Mouse (Mus musculus): ENCODE results near the gene Asxl2. TPM values are rescaled to one million over a fixed set of nuclear protein-coding genes. Genes with fewer than 3 reads are reported as not detected.

The Asxl2 gene
- polyA plus RNA-seq, 1 experiment: 60.9 TPM

DNA sequence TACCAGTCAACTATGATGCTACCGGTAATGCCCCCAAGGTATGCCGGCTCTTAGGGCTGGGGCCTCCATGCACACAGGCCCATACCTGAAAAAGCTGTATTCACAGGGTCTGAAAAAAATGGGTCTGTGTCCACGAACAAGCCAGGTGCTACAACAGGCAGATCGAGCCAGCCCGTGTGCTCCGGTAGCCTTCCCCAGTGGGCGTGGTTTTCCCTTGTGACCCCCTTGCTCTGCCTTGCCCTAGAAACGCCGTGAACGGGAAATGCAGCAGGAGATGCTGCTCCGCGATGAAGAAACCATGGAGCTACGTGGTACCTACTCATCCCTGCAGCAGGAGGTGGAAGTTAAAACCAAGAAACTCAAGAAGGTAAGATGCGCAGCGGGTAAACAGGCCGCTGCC lies 38.8 kb upstream of the Asxl2 start:
- Histone ChIP-seq H3K4me3 (ENCODE audit: low read depth, low read length) (peak overlapping the region; percentile 40), H3K36me3 (ENCODE audit: control insufficient read depth, insufficient read depth, low read length, poor library complexity, severe bottlenecking) (no peaks in the 10 kb centered on the region), H3K9me3 (replicated peaks; ENCODE audit: control insufficient read depth, insufficient read depth, low read length, poor library complexity, severe bottlenecking) (no peaks in the 10 kb centered on the region), H3K9ac (ENCODE audit: low read depth, poor library complexity, severe bottlenecking) (0 out of 2 replicates have a peak overlapping the region, but pooled peaks have one; percentile 8), H3K4me1 (ENCODE audit: control insufficient read depth, insufficient read depth, low read length) (peaks cover 3% of the 10 kb centered on the region), H3K27me3 (ENCODE audit: control insufficient read depth, insufficient read depth, low read length, poor library complexity, severe bottlenecking) (no peaks in the 10 kb centered on the region), H3K27ac (ENCODE audit: insufficient read depth, low read length) (no peak overlapping the region)
- TF ChIP-seq CTCF (IDR thresholded peaks at IDR 0.05; ENCODE audit: low read depth, low read length) (no peak), EP300 (IDR thresholded peaks at IDR 0.05; ENCODE audit: insufficient read depth, low read depth, low read length) (no peak), POLR2A (IDR thresholded peaks at IDR 0.05; ENCODE audit: insufficient read depth, low read length) (no peak)

GRCm38 (mm10) chr12:3389394-3389793 lies 37.3 kb upstream of the Asxl2 start:
- H3K27me3 ChIP-seq (ENCODE audit: control insufficient read depth, insufficient read depth, low read length, poor library complexity, severe bottlenecking): no peaks in the 10 kb centered on the region
- TF ChIP-seq CTCF (IDR thresholded peaks at IDR 0.05; ENCODE audit: low read depth, low read length): no peak
- TF ChIP-seq POLR2A (IDR thresholded peaks at IDR 0.05; ENCODE audit: insufficient read depth, low read length): no peak
- no peak for TF ChIP-seq EP300 (IDR thresholded peaks at IDR 0.05; ENCODE audit: insufficient read depth, low read depth, low read length)
- H3K36me3 ChIP-seq (ENCODE audit: control insufficient read depth, insufficient read depth, low read length, poor library complexity, severe bottlenecking): no peaks in the 10 kb centered on the region
- no peak overlapping the region for H3K27ac ChIP-seq (ENCODE audit: insufficient read depth, low read length)
- H3K4me1 ChIP-seq (ENCODE audit: control insufficient read depth, insufficient read depth, low read length): peaks cover 3% of the 10 kb centered on the region
- no peak overlapping the region for H3K4me3 ChIP-seq (ENCODE audit: low read depth, low read length)
- no peak overlapping the region for H3K9ac ChIP-seq (ENCODE audit: low read depth, poor library complexity, severe bottlenecking)
- no peaks in the 10 kb centered on the region for H3K9me3 ChIP-seq (replicated peaks; ENCODE audit: control insufficient read depth, insufficient read depth, low read length, poor library complexity, severe bottlenecking)

DNA sequence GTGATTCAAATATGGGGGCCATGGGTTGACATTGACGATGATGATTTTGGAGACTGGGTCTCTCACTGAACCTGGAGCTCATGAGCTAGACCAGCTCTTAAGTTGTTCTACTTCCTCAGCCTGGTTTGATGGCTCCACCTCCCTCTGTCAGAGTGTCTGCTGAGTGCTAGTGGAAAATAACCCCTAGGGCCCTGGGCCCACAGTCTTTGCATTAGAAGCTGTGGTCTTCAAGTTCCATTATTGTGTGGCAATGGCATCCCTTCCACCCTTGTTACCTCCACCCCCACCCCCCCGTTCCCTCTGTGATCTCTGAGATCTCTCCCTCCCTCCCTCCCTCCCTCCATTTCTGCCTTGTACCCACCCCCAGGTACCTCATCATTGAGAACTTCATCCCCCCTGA lies 36.6 kb upstream of the Asxl2 start:
- peaks cover 3% of the 10 kb centered on the region for H3K4me1 ChIP-seq (ENCODE audit: control insufficient read depth, insufficient read depth, low read length)
- H3K4me3 ChIP-seq (ENCODE audit: low read depth, low read length): no peak overlapping the region
- H3K27me3 ChIP-seq (ENCODE audit: control insufficient read depth, insufficient read depth, low read length, poor library complexity, severe bottlenecking): no peaks in the 10 kb centered on the region
- H3K27ac ChIP-seq (ENCODE audit: insufficient read depth, low read length): no peak overlapping the region
- no peaks in the 10 kb centered on the region for H3K36me3 ChIP-seq (ENCODE audit: control insufficient read depth, insufficient read depth, low read length, poor library complexity, severe bottlenecking)
- no peak for TF ChIP-seq POLR2A (IDR thresholded peaks at IDR 0.05; ENCODE audit: insufficient read depth, low read length)
- no peak for TF ChIP-seq EP300 (IDR thresholded peaks at IDR 0.05; ENCODE audit: insufficient read depth, low read depth, low read length)
- no peak for TF ChIP-seq CTCF (IDR thresholded peaks at IDR 0.05; ENCODE audit: low read depth, low read length)
- no peaks in the 10 kb centered on the region for H3K9me3 ChIP-seq (replicated peaks; ENCODE audit: control insufficient read depth, insufficient read depth, low read length, poor library complexity, severe bottlenecking)
- no peak overlapping the region for H3K9ac ChIP-seq (ENCODE audit: low read depth, poor library complexity, severe bottlenecking)

- TF ChIP-seq POLR2A (IDR thresholded peaks at IDR 0.05; ENCODE audit: insufficient read depth, low read length): no peak
- TF ChIP-seq EP300 (IDR thresholded peaks at IDR 0.05; ENCODE audit: insufficient read depth, low read depth, low read length): peak; percentile 54; the same call in 1 of the 2 replicates
- peak; percentile 99 for TF ChIP-seq CTCF (IDR thresholded peaks at IDR 0.05; ENCODE audit: low read depth, low read length)
- H3K27me3 ChIP-seq (ENCODE audit: control insufficient read depth, insufficient read depth, low read length, poor library complexity, severe bottlenecking): no peaks in the 10 kb centered on the region
- no peak overlapping the region for H3K4me3 ChIP-seq (ENCODE audit: low read depth, low read length)
- no peaks in the 10 kb centered on the region for H3K9me3 ChIP-seq (replicated peaks; ENCODE audit: control insufficient read depth, insufficient read depth, low read length, poor library complexity, severe bottlenecking)
- H3K36me3 ChIP-seq (ENCODE audit: control insufficient read depth, insufficient read depth, low read length, poor library complexity, severe bottlenecking): no peaks in the 10 kb centered on the region
- no peak overlapping the region for H3K9ac ChIP-seq (ENCODE audit: low read depth, poor library complexity, severe bottlenecking)
- no peak overlapping the region for H3K27ac ChIP-seq (ENCODE audit: insufficient read depth, low read length)
- H3K4me1 ChIP-seq (ENCODE audit: control insufficient read depth, insufficient read depth, low read length): peaks cover 3% of the 10 kb centered on the region
Observed at GRCm38 (mm10) chr12:3390577-3391262, 35.9 kb upstream of the Asxl2 start.

GRCm38 (mm10) chr12:3391276-3391675 lies 35.4 kb upstream of the Asxl2 start:
- no peak overlapping the region for H3K27ac ChIP-seq (ENCODE audit: insufficient read depth, low read length)
- peaks cover 3% of the 10 kb centered on the region for H3K4me1 ChIP-seq (ENCODE audit: control insufficient read depth, insufficient read depth, low read length)
- TF ChIP-seq POLR2A (IDR thresholded peaks at IDR 0.05; ENCODE audit: insufficient read depth, low read length): no peak
- TF ChIP-seq EP300 (IDR thresholded peaks at IDR 0.05; ENCODE audit: insufficient read depth, low read depth, low read length): no peak
- TF ChIP-seq CTCF (IDR thresholded peaks at IDR 0.05; ENCODE audit: low read depth, low read length): no peak
- no peaks in the 10 kb centered on the region for H3K9me3 ChIP-seq (replicated peaks; ENCODE audit: control insufficient read depth, insufficient read depth, low read length, poor library complexity, severe bottlenecking)
- no peaks in the 10 kb centered on the region for H3K27me3 ChIP-seq (ENCODE audit: control insufficient read depth, insufficient read depth, low read length, poor library complexity, severe bottlenecking)
- H3K9ac ChIP-seq (ENCODE audit: low read depth, poor library complexity, severe bottlenecking): no peak overlapping the region
- no peaks in the 10 kb centered on the region for H3K36me3 ChIP-seq (ENCODE audit: control insufficient read depth, insufficient read depth, low read length, poor library complexity, severe bottlenecking)
- H3K4me3 ChIP-seq (ENCODE audit: low read depth, low read length): no peak overlapping the region

DNA sequence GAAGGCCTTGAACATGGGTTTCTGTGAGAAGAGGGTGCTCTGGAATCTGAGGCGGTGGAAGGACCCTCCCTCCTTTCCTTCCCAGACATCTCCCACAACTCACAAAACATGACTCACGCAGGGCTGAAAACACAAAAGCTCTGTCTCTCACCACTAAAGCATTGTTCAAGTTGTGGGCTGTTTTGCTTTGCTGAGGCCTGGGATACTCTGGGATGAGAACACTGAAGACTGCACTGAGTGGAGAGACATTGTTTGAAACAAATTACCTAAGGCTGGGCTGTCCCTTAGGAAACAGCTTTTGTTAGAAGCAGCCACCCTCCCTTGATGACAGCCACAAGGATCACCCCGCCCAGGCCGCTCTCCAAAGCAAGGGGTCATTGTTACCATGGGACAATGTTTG lies 33.5 kb upstream of the Asxl2 start:
- Histone ChIP-seq H3K9me3 (replicated peaks; ENCODE audit: control insufficient read depth, insufficient read depth, low read length, poor library complexity, severe bottlenecking) (no peaks in the 10 kb centered on the region), H3K27ac (ENCODE audit: insufficient read depth, low read length) (no peak overlapping the region), H3K4me3 (ENCODE audit: low read depth, low read length) (no peak overlapping the region), H3K4me1 (ENCODE audit: control insufficient read depth, insufficient read depth, low read length) (peaks cover 3% of the 10 kb centered on the region), H3K27me3 (ENCODE audit: control insufficient read depth, insufficient read depth, low read length, poor library complexity, severe bottlenecking) (no peaks in the 10 kb centered on the region), H3K9ac (ENCODE audit: low read depth, poor library complexity, severe bottlenecking) (no peak overlapping the region), H3K36me3 (ENCODE audit: control insufficient read depth, insufficient read depth, low read length, poor library complexity, severe bottlenecking) (no peaks in the 10 kb centered on the region)
- TF ChIP-seq CTCF (IDR thresholded peaks at IDR 0.05; ENCODE audit: low read depth, low read length): no peak
- TF ChIP-seq POLR2A (IDR thresholded peaks at IDR 0.05; ENCODE audit: insufficient read depth, low read length): no peak
- no peak for TF ChIP-seq EP300 (IDR thresholded peaks at IDR 0.05; ENCODE audit: insufficient read depth, low read depth, low read length)

Measured in ES-Bruce4 (cell line).